Mouse (Mus musculus): ENCODE data around the gene Spesp1.

- TF ChIP-seq CTCF (IDR thresholded peaks at IDR 0.05; ENCODE audit: extremely low read depth, insufficient read length, insufficient replicate concordance, low read depth, low read length) (no peak), POLR2A (IDR thresholded peaks at IDR 0.05; ENCODE audit: low read depth, low read length) (no peak)
Measured at GRCm38 (mm10) chr9:62232649-62233048, 49.4 kb downstream of the Spesp1 start.
